Mouse (Mus musculus) midbrain, embryonic 10.5 days (tissue): ENCODE results near the gene Olfr312. TPM values are rescaled to one million over a fixed set of nuclear protein-coding genes. Genes with fewer than 3 reads are reported as not detected.
"Not testable (repeated sequence)": the region's sequence is repeated elsewhere in the genome, so short reads cannot be mapped to it uniquely, and the experiment has no call there.

Experiments used
- DNase-seq: peaks from one replicate; pipeline ENCODE4 v3.0.0-alpha.2; 2017; ENCODE audit warnings: low spot score
- H3K27ac ChIP-seq: fragments of 300-500 bp; sonication (generic); replicated peaks from 2 replicates; pipeline ENCODE4 v1.5.1; 2016; ENCODE audit warnings: mild to moderate bottlenecking
- H3K27me3 ChIP-seq: fragments of 300-500 bp; sonication (generic); 2 replicates; pipeline ENCODE4 v1.6.1; 2016; ENCODE audit warnings: low read depth, mild to moderate bottlenecking; ENCODE audit not compliant: poor library complexity, severe bottlenecking
- H3K36me3 ChIP-seq: fragments of 300-500 bp; sonication (generic); 2 replicates; pipeline ENCODE4 v1.6.1; 2016; ENCODE audit warnings: mild to moderate bottlenecking, moderate library complexity
- H3K4me1 ChIP-seq: fragments of 300-500 bp; sonication (generic); 2 replicates; pipeline ENCODE4 v1.6.1; 2016
- H3K4me3 ChIP-seq: fragments of 300-500 bp; sonication (generic); 2 replicates; pipeline ENCODE4 v1.5.1; 2016; ENCODE audit warnings: mild to moderate bottlenecking, moderate library complexity
- H3K9me3 ChIP-seq: fragments of 300-500 bp; sonication (generic); replicated peaks from 2 replicates; pipeline ENCODE4 v1.6.1; 2016; ENCODE audit warnings: mild to moderate bottlenecking
- WGBS: fragments of 180-500 bp; shearing (Covaris S2); methylation state at CpG from one replicate; pipeline ENCODE4 v1.1.7; 2016; 5-methylcytosine and 5-hydroxymethylcytosine counted together
- polyA plus RNA-seq: library from polyadenylated mRNA; unstranded; fragments of >200 nt; fragmentation: Nextera tagmentation; extraction: Ambion mirVana; gene quantifications from 2 replicates; pipeline ENCODE4 v1.2.1, GENCODE M21; 2016

Olfr312 gene
- polyA plus RNA-seq, 1 experiment from 2014 or later: not detected

DNA sequence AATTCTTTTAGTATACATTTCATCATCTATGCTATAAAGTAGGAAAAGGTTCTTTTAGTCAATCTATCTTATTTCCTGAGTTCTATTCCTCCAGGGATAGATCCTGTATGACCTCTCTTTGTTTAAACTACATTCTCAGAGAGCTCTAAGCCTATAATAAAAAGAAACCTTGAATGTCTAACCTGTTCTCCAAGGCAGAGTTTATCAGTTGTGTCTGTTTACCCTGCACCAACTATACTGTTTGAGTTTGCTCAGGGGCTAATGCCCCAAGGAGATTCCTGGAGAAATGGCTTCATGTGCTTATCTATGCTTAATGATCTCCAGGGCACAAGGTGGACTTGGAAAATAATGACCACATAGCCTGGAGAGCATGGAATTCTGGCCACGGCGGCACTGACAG lies 24.6 kb upstream of the Olfr312 start:
- no peaks in the 10 kb centered on the region for H3K27me3 ChIP-seq
- DNase-seq: no peak
- no peaks in the 10 kb centered on the region for H3K36me3 ChIP-seq
- no peaks in the 10 kb centered on the region for H3K9me3 ChIP-seq
- WGBS: 77% methylated on average over 2 of the region's 2 CpGs
- no peak overlapping the region for H3K27ac ChIP-seq
- no peak overlapping the region for H3K4me3 ChIP-seq
- peaks cover 16% of the 10 kb centered on the region for H3K4me1 ChIP-seq

DNA sequence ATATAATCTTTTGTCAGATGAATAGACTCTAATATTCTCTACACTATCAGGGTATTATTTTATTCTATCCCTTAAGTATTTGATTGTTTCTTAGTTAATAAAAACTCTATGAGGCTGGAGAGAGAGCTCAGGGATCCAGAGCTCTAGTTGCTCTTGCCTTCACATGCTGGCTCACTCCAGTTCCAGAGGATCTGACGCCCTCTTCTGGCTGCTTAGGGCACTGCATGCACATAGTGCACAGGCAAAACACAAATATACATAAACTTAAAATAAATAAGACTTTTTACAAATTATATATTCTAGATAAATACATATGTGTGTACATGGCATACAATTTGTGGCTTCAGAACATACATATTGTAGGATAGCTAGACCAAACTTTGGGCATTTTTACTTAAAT lies 17.0 kb upstream of the Olfr312 start:
- Histone ChIP-seq H3K9me3 (no peaks in the 10 kb centered on the region), H3K27ac (no peak overlapping the region), H3K4me1 (no peaks in the 10 kb centered on the region), H3K36me3 (no peaks in the 10 kb centered on the region), H3K27me3 (no peaks in the 10 kb centered on the region), H3K4me3 (no peak overlapping the region)
- 0% methylated on average over 1 of the region's 1 CpGs for WGBS
- DNase-seq: no peak

- DNase-seq, H3K36me3 ChIP-seq, H3K4me3 ChIP-seq, H3K9me3 ChIP-seq, H3K27ac ChIP-seq, H3K27me3 ChIP-seq, H3K4me1 ChIP-seq: not testable (repeated sequence)
- WGBS: 74% methylated on average over 1 of the region's 1 CpGs
These were observed 14.3 kb upstream of the Olfr312 start, which contains the start of gene Olfr313 for GRCm38 (mm10) chr11:58814700-58815099. Gene Olfr313 (plus strand): TSS chr11:58815000.

- 91% methylated on average over 1 of the region's 1 CpGs for WGBS
- Histone ChIP-seq H3K4me3 (no peak overlapping the region), H3K36me3 (no peaks in the 10 kb centered on the region), H3K27ac (no peak overlapping the region), H3K4me1 (no peaks in the 10 kb centered on the region), H3K9me3 (no peaks in the 10 kb centered on the region), H3K27me3 (no peaks in the 10 kb centered on the region)
- no peak for DNase-seq
These were observed 13.4 kb upstream of the Olfr312 start for GRCm38 (mm10) chr11:58815676-58816075.

DNA sequence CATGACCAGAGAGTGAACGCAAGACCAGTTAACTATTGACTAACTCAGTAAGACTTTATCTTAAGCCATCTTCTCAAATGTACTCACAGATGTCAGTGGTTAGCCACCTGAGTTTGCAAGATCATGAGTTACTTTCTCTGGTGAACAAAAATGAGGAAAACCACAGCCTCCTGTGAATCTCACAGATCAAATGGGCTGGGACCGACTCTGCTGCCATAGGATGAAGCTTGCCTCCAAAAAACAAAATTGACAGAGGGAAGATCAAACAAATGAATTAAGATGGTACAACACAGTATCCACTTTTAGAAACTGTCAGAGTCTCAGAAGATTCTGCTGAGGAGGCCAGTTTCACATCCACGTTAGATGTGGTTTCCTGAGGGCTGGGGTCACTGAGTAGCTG lies 727 bp downstream of the Olfr312 start:
- no peak overlapping the region for H3K4me3 ChIP-seq
- no peaks in the 10 kb centered on the region for H3K36me3 ChIP-seq
- WGBS: 82% methylated on average over 3 of the region's 3 CpGs
- no peaks in the 10 kb centered on the region for H3K9me3 ChIP-seq
- no peaks in the 10 kb centered on the region for H3K27me3 ChIP-seq
- H3K4me1 ChIP-seq: no peaks in the 10 kb centered on the region
- no peak for DNase-seq
- H3K27ac ChIP-seq: no peak overlapping the region

DNA sequence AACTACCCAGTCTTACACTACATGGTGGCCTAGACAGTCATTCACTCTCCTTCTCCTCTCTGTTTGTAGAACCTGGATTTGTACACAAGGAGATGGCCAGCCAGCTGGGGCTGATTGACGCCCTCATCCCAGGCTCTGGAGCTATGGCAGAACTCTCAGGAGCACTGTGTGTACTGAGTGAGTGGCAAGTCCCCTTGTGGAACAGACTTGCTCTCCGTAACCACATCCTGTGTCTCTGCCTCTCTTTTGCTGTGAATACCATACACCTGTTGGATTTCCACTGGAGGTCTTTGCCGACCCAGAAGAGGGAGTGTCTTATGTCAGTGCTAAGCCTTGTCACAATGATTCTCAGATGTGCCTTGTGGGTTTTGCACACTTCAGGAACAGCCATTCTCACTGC lies 3.5 kb downstream of the Olfr312 start:
- not testable (repeated sequence) for H3K27me3 ChIP-seq, H3K4me3 ChIP-seq, H3K4me1 ChIP-seq, DNase-seq, H3K27ac ChIP-seq, H3K9me3 ChIP-seq, H3K36me3 ChIP-seq
- 87% methylated on average over 3 of the region's 3 CpGs for WGBS

- not testable (repeated sequence) for H3K27ac ChIP-seq, H3K4me3 ChIP-seq, H3K36me3 ChIP-seq, H3K27me3 ChIP-seq, H3K9me3 ChIP-seq, H3K4me1 ChIP-seq, DNase-seq
These were observed 9.9 kb downstream of the Olfr312 start, which contains the start of gene Olfr311 for GRCm38 (mm10) chr11:58838951-58839350. Gene Olfr311 (plus strand): TSS chr11:58839251.

DNA sequence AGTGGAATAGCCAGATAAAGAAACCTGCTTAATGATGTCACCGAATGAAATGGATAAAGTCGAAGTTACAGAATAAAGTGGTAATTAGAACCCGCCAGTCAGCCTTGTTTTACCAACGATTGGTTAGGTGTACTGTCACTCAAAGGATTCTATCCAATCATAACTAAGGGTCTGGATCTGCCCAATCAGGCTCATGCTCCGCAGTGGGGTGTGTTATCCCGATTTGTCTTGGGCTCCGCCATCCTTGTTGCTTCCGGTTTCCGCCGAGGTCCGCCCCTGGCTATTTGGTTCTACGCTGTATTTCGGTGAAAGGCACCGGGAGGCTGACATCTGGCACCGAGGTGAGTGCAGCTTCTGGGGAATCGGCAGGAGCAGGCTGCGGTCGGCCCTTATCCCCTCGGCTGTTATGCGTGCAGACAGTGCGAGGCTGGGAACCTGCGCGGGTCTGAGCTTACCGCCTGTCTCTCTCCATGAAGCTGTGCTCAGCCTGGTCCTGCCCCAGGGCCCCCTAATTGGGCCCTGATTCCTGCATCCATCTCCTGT lies 18.0 kb downstream of the Olfr312 start, which contains the start of gene Gm12258:
TSS of gene Gm12258 (plus strand) at position 240 of the 543 bp plus-strand sequence.
- under 1% methylated on average over 24 of the region's 24 CpGs for WGBS
- no peaks in the 10 kb centered on the region for H3K9me3 ChIP-seq
- peak within 1 kb of the TSS; percentile 85 for H3K27ac ChIP-seq
- H3K4me3 ChIP-seq: peak within 1 kb of the TSS; percentile 86
- H3K36me3 ChIP-seq: peaks cover 31% of the 10 kb centered on the region
- H3K27me3 ChIP-seq: no peaks in the 10 kb centered on the region
- DNase-seq: peak; percentile 86
- H3K4me1 ChIP-seq: peaks cover 9% of the 10 kb centered on the region

GRCm38 (mm10) chr11:58847636-58848035 lies 18.6 kb downstream of the Olfr312 start:
- peak overlapping the region; percentile 85 for H3K27ac ChIP-seq
- H3K4me3 ChIP-seq: peak overlapping the region; percentile 86
- H3K27me3 ChIP-seq: no peaks in the 10 kb centered on the region
- peaks cover 9% of the 10 kb centered on the region for H3K4me1 ChIP-seq
- H3K36me3 ChIP-seq: peaks cover 37% of the 10 kb centered on the region
- no peaks in the 10 kb centered on the region for H3K9me3 ChIP-seq
- 51% methylated on average over 9 of the region's 9 CpGs for WGBS
- no peak for DNase-seq

DNA sequence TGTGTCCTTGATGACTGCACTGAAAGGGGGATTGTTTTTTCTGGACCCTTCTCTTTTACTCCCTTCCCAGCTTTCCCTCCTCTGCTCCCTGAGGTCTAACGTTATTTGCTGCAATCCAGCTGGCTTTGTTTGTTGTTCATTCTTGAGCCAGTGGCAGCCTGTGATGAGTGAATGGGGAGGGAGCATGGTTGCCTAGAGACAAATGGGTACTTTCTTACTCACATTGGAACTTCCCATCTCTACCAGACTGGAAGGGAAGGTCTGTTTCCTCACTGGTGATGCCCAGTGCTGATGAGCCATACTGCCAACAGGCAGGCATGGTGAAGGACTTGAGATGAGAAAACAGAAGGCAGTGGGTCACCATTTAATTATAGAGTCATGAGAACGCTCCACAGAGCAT lies 20.7 kb downstream of the Olfr312 start:
- Histone ChIP-seq H3K4me1 (peaks cover 9% of the 10 kb centered on the region), H3K9me3 (no peaks in the 10 kb centered on the region), H3K4me3 (no peak overlapping the region), H3K36me3 (peaks cover 50% of the 10 kb centered on the region), H3K27me3 (no peaks in the 10 kb centered on the region), H3K27ac (no peak overlapping the region)
- 65% methylated on average over 2 of the region's 2 CpGs for WGBS
- no peak for DNase-seq

DNA sequence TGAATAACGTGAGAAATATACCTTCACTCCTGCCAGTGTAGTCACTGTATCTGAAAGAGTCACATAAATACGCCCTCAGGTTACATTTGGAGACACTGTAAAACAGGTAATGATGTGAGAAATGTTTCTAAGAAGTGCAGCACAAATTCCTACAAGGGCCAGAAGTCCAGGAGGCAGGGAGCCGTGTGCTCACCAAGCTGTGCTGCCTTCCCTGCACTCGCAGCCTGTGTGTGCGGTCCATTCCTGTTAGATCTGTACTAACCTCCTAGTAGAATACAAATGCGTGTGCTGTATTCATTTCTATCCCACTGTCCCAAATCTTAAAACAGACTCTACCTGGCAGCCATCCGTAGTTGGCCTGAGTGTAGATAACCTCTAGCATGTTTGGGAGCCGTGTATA lies 31.7 kb downstream of the Olfr312 start:
- H3K4me3 ChIP-seq: no peak overlapping the region
- peaks cover 28% of the 10 kb centered on the region for H3K9me3 ChIP-seq
- H3K27me3 ChIP-seq: no peaks in the 10 kb centered on the region
- H3K27ac ChIP-seq: no peak overlapping the region
- WGBS: 94% methylated on average over 8 of the region's 8 CpGs
- DNase-seq: no peak
- H3K36me3 ChIP-seq: peaks cover 54% of the 10 kb centered on the region
- no peaks in the 10 kb centered on the region for H3K4me1 ChIP-seq

DNA sequence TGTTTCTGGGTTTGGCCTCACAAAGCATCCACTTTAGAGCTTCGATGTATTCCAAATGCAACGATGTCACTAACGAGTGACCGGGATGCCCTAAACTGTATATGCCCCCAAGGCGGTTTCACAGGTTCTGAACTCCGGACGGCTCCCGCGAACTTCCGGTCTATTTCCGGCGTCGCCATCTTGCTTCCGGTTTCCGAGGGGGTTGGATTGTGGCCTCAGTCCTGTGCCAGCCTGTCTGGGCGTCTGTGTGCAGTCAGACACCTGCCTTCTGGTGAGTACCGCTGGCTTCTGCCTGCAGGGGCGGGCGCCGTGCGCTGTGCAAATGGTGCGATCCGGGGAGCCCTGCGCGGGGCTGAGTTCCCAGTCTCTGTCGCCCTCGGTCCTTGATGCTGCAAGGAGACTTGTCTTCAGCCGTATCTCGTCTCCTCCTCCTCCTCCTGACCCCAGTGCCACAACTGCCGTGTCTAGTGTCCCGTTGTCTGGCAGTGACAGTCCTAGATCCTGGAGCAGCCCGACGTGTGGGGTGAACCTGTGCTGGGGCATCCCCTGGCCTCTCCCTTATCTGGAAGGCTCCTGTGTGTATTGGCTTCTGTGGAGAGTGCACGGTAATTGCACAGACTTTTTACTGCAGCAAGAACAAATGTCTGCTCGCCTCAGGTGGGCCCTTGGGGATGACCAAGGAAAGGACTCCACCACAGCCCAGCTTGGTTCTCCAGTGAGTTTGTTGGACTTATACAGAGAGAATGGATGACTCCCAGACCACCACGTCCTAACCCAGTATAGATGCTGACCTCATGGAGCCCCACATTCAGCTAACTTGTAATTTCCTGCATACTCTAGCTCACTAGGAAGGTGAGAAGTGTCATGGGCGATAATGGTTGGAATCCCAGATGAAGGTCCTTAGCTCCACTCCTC lies 38.3 kb downstream of the Olfr312 start, which contains the start of gene 2810021J22Rik:
TSS of gene 2810021J22Rik (plus strand) at position 178 of the 915 bp plus-strand sequence.
- Histone ChIP-seq H3K27ac (peak within 1 kb of the TSS; percentile 93), H3K27me3 (no peaks in the 10 kb centered on the region), H3K4me1 (peaks cover 15% of the 10 kb centered on the region), H3K36me3 (peaks cover 31% of the 10 kb centered on the region), H3K4me3 (peak within 1 kb of the TSS; percentile 94), H3K9me3 (no peaks in the 10 kb centered on the region)
- peak; percentile 85 for DNase-seq
- 5% methylated on average over 37 of the region's 37 CpGs for WGBS

DNA sequence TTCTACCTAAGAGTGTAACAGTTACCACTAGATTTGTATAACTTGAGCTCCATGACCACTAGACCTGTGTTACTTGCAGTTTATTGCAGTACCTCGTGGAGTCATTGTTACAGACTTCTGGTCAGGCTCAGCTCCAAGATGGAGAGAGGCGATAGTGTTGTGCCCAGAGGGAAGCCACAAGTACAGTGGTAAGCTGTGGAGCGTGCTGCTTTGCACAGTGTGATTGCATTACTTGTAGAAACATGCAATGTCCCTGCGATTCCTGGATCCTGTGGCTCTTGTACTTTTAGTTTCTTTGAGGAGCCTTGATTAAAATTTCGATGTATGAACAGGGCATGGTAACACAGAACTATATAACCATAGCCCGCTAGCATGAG lies 38.9 kb downstream of the Olfr312 start:
- WGBS: 92% methylated on average over 6 of the region's 6 CpGs

More for the DNA sequence above, 38.9 kb downstream of the Olfr312 start:
- Histone ChIP-seq H3K9me3 (no peaks in the 10 kb centered on the region), H3K27me3 (no peaks in the 10 kb centered on the region), H3K36me3 (peaks cover 31% of the 10 kb centered on the region), H3K4me1 (peaks cover 15% of the 10 kb centered on the region), H3K27ac (peak overlapping the region; percentile 93), H3K4me3 (peak overlapping the region; percentile 94)
- no peak for DNase-seq
